Mouse (Mus musculus) hindlimb bud, embryonic 11.5 days (tissue): Measurements from ENCODE around the gene Cav2.

Source experiments
- DNase-seq: peaks from one replicate; pipeline ENCODE4 v3.0.0-alpha.2; 2012; ENCODE audit warnings: low read depth, low spot score; ENCODE audit errors: extremely low spot score

Cav2 gene

GRCm38 (mm10) chr6:17280939-17281756 lies at the start of gene Cav2:
Gene Cav2 (plus strand): TSS chr6:17281185.
- DNase-seq, result no peak

GRCm38 (mm10) chr6:17239693-17240092 lies 41.3 kb upstream of the Cav2 start:
- DNase-seq, result no peak

GRCm38 (mm10) chr6:17241013-17241412 lies 40.0 kb upstream of the Cav2 start:
- DNase-seq, result no peak

- DNase-seq, result no peak
These were observed 34.0 kb upstream of the Cav2 start for GRCm38 (mm10) chr6:17246959-17247358.

- no peak for DNase-seq
These were observed 33.3 kb upstream of the Cav2 start for GRCm38 (mm10) chr6:17247673-17248072.

GRCm38 (mm10) chr6:17248241-17248640 lies 32.7 kb upstream of the Cav2 start:
- no peak for DNase-seq

GRCm38 (mm10) chr6:17251958-17252357 lies 29.0 kb upstream of the Cav2 start:
- DNase-seq, result no peak

- no peak for DNase-seq
These were observed 22.8 kb upstream of the Cav2 start for GRCm38 (mm10) chr6:17258142-17258541.

- no peak for DNase-seq
These were observed 22.1 kb upstream of the Cav2 start for GRCm38 (mm10) chr6:17258911-17259310.

GRCm38 (mm10) chr6:17262786-17263185 lies 18.2 kb upstream of the Cav2 start:
- DNase-seq, result no peak

GRCm38 (mm10) chr6:17265043-17265442 lies 15.9 kb upstream of the Cav2 start:
- no peak for DNase-seq

- no peak for DNase-seq
These were observed 14.5 kb upstream of the Cav2 start for GRCm38 (mm10) chr6:17266466-17266865.

GRCm38 (mm10) chr6:17278366-17278765 lies 2.6 kb upstream of the Cav2 start:
- DNase-seq, result no peak

- DNase-seq, result no peak
These were observed 740 bp downstream of the Cav2 start for GRCm38 (mm10) chr6:17281757-17282092.

- DNase-seq, result no peak
These were observed 1.2 kb downstream of the Cav2 start for GRCm38 (mm10) chr6:17282159-17282558.

- DNase-seq, result no peak
These were observed 2.8 kb downstream of the Cav2 start for GRCm38 (mm10) chr6:17283834-17284233.

GRCm38 (mm10) chr6:17286381-17286780 lies 5.4 kb downstream of the Cav2 start:
- DNase-seq, result no peak

- no peak for DNase-seq
These were observed 14.1 kb downstream of the Cav2 start for GRCm38 (mm10) chr6:17295116-17295515.

- no peak for DNase-seq
These were observed 25.1 kb downstream of the Cav2 start, which contains the start of gene Cav1 for GRCm38 (mm10) chr6:17305954-17306601. Gene Cav1 (plus strand): TSS chr6:17306335.

GRCm38 (mm10) chr6:17306602-17307325 lies 25.8 kb downstream of the Cav2 start:
- DNase-seq, result no peak

- DNase-seq, result no peak
These were observed 26.6 kb downstream of the Cav2 start for GRCm38 (mm10) chr6:17307461-17308115.
